Mouse (Mus musculus): ENCODE data around the gene Cat.

- TF ChIP-seq POLR2A (IDR thresholded peaks at IDR 0.05; ENCODE audit: extremely low read depth, insufficient read depth, low read length): no peak
- TF ChIP-seq CTCF (IDR thresholded peaks at IDR 0.05; ENCODE audit: low read depth, low read length): no peak
Observed at GRCm38 (mm10) chr2:103439071-103439622, 45.8 kb downstream of the Cat start.
